Mouse (Mus musculus) monocyte, adult 59 days (primary cell): ENCODE data around the gene Slc35f5. TPM values are rescaled to one million over a fixed set of nuclear protein-coding genes. Genes with fewer than 3 reads are reported as not detected.

Experiments
- total RNA-seq, 2 experiments: library from RNA; stranded (reverse); gene quantifications; one replicate each; pipeline ENCODE4 v1.2.4; 2023

Slc35f5 gene
- 1 to 10 TPM; 8.4 to 10.0 TPM for total RNA-seq

DNA sequence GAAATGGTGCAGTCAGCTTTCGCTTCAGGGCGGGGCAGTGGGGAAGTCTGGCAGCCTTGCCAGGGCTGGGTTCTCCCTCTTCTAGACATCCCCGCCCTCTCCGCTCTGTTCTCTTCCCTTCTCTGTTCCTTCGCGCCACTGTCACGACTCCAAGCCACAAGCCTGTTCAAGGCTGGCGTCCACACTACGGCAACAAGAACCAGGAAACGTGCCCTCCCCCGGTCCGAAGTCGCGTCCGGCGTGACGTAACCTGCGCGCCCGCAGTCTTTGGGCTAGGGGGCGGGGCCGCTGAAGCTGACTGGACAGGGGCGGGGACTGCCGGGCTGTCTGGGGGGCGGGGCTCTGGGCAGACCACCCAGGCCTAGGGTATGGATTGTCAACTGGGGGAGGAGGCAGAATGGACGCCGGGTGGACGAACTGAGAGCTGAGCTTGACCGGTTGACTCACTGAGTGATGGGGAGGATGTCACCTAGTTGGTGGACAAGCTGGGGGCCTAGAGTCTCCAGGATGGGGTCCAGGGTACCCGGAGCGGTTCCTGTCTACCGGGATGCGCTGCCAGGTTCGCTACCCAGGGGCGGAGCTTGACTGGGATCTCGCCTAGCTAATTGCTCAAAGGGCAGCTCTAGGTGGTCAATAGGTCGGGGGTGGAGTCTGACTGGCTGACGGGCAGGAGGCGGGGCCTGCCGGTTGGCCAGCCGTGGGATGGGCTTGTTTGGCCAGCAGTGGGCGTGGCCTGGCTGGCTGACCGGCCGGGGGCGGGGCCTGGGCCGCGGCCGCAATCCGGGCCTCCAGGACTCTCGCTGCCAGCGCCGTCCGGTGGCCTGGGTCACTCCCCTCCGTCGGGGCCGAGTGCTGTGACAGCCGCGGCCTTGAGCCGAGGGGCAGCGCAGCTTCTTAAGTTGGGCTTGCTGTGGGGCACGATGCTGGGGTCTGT lies at the start of gene Slc35f5:
Gene Slc35f5, plus strand, starts transcription at position 337 of the 934 bp plus-strand sequence.

Other genes with a start within 250 kb of the Slc35f5 start
- 100 to 1,000 TPM; 764 to 830 TPM for gene Actr3, start 124.9 kb upstream of the Slc35f5 start, total RNA-seq
- not detected for gene Gpr39, start 116.4 kb downstream of the Slc35f5 start, total RNA-seq